Mouse (Mus musculus) urinary bladder, postnatal 4 days (tissue): ENCODE data around the gene Cdkn2b.
A peak's percentile ranks its signal among the peaks of the same experiment; 100 is the strongest.

ENCODE experiments used
- DNase-seq, 2 experiments: peaks; one replicate each; pipeline ENCODE4 v3.0.0; 2021 to 2022; ENCODE audit warnings: low spot score in 2 of 2

The Cdkn2b gene

DNA sequence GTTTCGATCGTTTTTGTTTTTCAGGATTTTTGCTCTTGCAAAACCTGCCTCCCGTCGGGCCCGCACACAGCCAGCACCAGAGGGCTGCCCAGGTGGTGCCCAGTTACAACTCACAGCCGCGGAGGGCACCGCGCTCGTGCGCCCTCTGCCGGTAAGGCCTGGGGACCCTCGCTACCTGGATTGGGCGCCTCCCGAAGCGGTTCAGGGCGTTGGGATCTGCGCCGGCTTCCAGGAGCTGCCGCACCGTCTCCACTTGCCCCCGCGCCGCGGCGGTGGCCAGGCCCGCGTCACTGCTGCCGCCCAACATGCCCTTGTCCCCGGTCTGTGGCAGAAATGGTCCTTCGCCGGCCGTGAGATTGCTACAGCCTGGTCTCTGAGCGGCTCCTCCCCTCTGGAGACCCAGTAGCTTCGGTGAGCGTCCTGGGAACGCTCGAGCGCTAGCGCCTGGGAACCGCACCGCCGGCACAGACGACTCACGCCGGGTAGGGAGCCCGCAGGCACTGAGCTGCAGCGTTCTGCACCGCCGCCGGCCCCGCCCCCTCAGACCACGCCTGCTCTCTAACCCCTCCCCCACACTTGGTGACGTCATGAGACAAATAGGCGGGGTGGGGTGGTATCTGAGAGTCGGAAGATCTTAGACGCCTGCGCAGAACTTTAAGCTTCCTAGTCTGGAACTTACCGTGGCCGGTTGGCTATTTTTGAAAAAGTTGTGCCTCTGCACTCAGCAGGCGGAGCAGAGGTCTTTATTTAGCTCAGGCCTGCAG, at the start of gene Cdkn2b:
Cdkn2b (minus strand) TSS at position 549 of the 764 bp plus-strand sequence.
- DNase-seq, result peak; percentile 84 to 93

DNA sequence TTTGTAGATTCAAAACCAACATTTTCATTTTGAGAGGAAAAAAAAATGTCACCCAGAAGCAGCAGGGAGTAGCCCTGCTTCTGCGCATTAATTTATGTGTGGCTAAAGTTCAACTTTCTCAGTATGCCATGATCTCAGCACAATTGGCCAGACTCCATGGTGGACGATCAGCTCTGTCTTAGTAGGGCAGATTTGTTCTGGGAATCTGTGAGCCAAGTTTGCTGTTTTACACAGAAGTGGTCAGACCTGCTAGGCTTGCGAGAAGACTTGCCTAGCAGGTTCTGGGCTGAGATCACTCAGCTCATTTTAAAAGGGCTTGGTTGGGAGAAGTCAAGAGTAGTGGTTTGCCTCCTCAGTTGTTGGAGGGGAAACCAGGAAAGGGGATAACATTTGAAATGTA, 49.5 kb upstream of the Cdkn2b start:
- peak; percentile 27 to 65 for DNase-seq

GRCm38 (mm10) chr4:89359506-89359905, 48.7 kb upstream of the Cdkn2b start:
- no peak for DNase-seq

DNA sequence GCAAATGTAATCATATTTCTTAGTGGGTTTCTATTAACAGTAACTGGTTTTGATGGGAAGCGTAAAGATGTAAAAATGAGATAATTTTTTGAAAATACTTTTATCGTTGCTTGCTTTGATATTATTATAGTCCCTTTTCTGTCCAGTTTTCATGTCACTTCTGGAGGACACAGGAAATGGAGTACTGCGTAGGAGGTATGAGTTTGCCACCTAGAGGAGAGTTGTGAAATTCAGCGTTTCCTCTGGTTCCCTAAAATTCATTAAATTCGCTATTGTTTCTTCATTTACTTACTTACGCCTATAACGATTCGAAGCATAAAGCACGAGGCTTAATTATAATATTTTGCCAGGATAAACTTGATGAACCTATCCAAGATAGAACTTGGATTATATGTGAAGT, 43.1 kb upstream of the Cdkn2b start:
- no peak for DNase-seq

- DNase-seq, result no peak
Observed at GRCm38 (mm10) chr4:89353071-89353582, 42.3 kb upstream of the Cdkn2b start.

DNA sequence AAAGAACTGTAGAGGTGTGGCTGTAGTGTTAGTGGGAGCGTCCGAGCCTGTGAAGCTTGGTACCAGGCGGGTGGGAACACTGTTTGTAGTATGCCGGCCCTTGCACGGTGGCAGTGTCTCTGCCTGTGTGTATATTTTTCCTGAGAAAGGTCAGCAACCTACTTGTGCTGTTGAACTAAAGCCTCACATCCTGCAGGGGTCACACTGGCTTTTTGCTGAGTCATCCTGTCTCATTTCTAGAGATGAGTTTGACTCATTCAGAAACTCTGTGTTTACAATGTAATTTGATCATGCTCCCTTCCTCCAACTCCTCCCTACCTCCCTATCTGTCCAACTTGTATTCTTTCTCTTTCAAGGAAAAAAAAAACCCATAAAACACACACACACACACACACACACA, 40.6 kb upstream of the Cdkn2b start:
- no peak for DNase-seq

- DNase-seq, result no peak
Observed at GRCm38 (mm10) chr4:89350938-89351451, 40.2 kb upstream of the Cdkn2b start.

GRCm38 (mm10) chr4:89350391-89350790, 39.6 kb upstream of the Cdkn2b start:
- no peak for DNase-seq

DNA sequence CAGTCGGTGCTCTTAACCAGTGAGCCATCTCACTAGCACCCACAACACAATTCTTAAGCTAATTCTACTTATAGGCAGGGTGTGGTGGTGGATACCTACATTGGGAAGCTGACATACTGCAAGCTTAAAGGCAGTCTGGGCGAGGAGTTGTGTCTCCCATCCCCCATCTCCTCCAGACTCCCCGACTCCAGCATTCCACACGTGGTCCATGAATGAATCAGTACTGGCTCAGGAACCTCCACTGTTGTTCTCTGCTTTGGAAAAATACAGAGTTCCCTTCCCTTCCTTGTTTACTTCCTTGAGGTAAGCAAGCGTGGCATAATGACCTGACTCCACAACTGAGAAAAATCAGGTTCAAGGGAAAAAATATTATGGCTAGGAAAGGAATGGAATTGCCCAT, 38.0 kb upstream of the Cdkn2b start:
- DNase-seq, result no peak

DNA sequence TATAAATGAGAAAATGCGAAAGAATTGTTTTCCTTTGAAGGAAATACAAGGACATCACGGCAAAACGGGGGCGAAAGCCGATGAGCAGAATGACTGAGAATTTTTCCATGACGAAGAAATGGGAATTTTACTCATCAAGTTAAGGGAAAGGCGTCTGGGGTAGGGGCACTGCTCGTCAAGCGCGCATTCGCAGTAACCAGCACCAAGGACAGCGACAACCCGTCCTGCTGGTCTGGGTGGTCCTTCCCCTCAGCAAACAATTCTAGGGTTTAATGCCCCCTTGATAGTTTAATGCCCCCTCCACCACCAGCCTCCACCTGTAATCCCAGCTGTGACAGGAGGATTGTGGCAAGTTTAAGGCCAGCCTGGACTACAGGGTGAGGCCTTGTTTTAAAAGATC, 2.6 kb upstream of the Cdkn2b start:
- no peak for DNase-seq

GRCm38 (mm10) chr4:89309996-89310395, 843 bp downstream of the Cdkn2b start:
- no peak for DNase-seq

DNA sequence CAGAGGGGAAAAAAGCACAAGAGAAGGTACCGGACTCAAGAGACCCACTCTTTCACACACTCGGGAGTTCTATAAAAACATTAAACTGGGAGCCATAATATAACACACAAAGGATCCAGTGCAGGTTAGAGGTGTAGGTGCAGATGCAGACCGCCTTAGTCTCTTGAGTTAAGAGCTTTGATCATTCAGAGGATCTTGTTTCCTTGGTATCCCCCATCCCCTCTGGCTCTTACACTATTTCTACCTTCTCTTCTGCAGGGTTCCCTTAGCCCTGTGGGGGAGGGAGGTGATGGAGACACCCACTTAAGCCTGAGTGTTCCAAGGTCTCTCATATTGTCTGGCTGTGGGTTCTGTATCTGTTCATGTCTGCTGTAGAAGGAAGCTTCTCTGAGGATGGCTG, 2.8 kb downstream of the Cdkn2b start:
- DNase-seq, result no peak

DNA sequence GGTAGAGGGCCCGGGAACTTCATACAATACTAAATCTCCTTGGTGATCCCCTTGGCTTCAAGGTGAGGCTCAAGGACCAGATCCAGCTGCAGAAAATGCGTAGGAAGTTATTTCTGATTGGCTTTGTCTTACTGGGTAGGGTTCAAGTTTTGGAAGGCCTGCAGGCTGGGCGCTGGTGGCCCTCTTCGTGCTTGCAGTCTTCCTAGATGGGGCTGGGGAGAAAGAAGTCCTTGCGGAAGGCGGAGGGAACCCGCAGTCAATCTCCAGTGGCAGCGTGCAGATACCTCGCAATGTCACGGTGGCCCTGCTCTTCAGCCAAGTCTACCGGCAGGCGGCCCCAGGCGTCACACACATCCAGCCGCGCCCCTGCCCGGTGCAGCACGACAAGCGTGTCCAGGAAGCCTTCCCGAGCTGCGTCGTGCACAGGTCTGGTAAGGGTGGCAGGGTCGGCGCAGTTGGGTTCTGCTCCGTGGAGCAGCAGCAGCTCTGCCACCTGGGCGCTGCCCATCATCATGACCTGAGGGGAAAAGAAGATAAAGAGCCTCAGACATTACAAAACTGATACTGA, 4.0 kb downstream of the Cdkn2b start:
- no peak for DNase-seq

DNA sequence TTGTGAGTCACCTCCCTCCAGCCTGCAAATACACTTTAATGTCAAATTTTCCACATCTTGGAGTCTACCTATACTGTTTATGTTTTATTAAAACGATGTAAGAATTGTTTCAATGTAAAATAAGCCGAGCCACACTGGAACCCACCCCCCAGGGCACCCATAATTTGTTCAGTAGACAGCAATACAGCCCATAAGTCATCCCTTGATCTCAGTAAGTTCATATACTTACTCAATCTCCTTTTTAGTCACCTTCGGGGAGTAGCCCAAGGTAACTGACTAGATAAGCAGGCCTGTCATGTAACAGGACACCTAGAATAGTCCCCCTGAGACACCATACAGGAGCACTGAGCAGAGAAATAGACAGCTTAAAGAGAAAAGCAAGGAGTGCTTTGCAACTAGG, 5.1 kb downstream of the Cdkn2b start:
- no peak for DNase-seq

DNA sequence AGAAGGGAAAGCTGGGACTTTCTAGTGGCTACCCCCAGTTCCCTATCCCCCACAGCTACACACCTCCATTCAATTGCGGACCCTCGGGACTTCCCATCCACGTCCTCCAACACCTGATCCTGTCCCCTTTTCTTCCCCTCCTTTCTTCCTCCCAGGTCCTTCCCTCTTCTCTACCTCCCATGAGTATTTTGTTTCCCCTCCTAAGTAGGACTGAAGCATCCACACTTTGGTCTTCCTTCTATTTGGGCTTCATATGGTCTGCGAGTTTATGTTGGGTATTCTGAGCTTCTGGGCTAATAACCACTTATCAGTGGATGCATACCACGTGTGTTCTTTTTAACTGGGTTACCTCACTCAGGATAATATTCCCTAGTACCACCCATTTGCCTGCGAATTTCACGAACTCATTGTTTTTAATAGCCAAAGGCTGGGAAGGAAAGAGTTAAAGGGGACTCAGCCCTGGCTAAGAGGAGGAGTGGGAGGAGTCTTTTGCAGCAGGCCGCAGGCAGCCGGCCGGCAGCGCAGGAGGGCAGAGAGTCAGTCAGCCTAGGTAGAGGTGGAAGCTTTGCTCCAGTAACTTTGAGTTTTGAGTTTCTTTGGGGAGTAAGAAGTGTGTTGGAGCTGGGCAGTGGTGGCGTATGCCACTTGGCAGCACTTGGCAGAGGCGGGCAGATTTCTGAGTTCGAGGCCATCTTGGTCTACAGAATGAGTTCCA, 7.4 kb downstream of the Cdkn2b start:
- DNase-seq, result no peak

DNA sequence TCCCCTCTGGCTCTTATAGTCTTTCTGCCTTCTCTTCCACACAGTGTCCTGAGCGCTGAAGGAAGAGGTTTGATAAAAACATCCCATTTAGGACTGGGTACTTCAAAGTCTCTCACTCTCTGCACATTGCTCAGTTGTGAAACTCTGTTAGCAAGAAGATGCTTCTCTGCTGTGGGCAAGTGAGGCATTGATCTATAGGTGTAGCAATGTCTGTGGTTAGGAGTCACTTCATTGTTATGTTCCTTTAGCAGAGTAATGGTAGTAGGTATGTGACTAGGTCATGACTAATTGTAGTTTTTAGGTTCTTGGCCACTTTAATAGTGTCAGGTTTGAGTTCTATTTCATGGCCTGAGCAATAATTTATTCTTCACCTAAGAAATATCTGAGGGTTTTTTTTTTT, 8.7 kb downstream of the Cdkn2b start:
- DNase-seq, result no peak

- no peak for DNase-seq
Observed at GRCm38 (mm10) chr4:89299721-89300120, 11.1 kb downstream of the Cdkn2b start.

DNA sequence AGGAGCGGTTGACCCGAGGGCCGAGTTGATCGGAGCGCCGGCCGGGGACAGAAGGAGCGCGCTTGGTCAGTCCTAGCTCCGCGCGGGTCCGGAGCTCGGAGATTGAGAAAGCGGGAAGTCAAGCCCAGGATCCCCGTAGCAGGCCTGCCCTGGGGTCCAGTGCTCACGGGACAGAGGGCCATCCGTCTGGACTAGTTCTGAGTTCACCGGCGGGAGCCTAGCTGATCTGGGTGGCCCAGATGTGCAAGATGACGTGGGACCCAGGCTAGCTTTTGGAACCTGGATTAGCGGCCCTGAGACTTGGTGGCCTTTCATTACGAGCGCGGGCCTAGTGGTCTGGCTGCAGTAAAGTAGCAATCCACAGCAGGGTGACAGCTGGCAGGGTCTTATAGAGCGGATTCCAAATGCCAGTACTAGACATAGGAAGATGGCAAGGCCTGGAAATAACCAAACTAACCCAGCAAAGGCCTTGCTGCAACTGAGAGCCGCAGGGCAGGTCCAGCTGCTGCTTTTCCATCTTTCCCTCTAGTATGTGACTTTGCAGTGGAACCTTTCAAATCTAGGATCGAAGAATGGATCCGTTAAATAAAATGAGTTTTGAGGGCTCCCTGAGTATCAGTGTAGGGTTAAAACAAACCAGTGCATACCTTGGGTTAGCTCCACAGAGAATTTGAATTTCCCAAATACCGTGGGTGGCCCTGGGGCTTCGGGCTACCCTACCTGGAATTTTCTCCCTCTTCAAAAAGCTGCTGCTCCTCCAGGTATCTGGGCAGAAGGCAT, 15.2 kb downstream of the Cdkn2b start:
- no peak for DNase-seq

- DNase-seq, result peak in 1 of 2 experiments; percentile 59
Observed at GRCm38 (mm10) chr4:89294486-89295440, 16.1 kb downstream of the Cdkn2b start, which contains the start of gene Cdkn2a. Gene Cdkn2a (minus strand): TSS chr4:89294653.

GRCm38 (mm10) chr4:89294091-89294485, 16.8 kb downstream of the Cdkn2b start:
- no peak for DNase-seq
